Mouse (Mus musculus) neutrophil, adult 59 days (primary cell): ENCODE data around the gene Mrps22. TPM values are rescaled to one million over a fixed set of nuclear protein-coding genes. Genes with fewer than 3 reads are reported as not detected.

Source experiments
- total RNA-seq, 2 experiments: library from RNA; stranded (reverse); gene quantifications; 1 replicate in 1 of 2; 2 replicates in 1 of 2; pipeline ENCODE4 v1.2.4; 2023

Gene Mrps22
- total RNA-seq, result 1 to 10 TPM; 9.2 to 9.5 TPM

DNA sequence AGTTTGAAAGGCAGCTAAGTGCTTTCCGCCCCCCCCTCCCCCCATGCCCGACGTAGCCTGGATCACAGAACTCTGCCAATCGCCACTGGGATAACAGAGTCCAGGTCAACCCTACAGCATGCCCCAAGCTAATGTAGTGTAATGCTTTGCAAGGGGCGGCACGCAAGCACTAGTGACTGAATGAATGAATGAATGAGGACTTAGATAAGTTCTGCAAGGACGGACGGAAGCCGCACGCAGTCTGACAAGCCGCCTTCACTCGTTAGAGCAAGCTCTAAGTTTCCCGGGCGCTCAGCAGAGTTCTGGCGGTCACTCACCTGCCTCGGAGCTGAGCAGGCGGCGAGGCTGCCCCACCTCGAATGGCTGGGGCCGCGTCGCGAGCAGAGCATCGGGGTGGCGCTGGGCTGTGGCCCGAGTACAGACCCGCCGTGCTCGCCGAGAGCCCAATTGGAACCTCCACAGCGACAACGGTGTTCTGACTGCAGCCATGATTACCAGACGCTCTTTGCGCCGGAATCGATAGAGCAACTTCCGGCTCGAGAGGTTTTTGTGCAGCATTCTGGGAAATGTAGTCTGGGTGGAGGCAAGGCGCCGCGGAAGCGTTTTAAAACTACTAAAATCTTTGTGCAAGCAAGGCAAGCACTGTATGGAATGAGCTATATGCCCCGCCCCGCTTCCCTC, at the start of gene Mrps22:
Gene Mrps22 (minus strand): TSS at position 505 of the 681 bp plus-strand sequence.

DNA sequence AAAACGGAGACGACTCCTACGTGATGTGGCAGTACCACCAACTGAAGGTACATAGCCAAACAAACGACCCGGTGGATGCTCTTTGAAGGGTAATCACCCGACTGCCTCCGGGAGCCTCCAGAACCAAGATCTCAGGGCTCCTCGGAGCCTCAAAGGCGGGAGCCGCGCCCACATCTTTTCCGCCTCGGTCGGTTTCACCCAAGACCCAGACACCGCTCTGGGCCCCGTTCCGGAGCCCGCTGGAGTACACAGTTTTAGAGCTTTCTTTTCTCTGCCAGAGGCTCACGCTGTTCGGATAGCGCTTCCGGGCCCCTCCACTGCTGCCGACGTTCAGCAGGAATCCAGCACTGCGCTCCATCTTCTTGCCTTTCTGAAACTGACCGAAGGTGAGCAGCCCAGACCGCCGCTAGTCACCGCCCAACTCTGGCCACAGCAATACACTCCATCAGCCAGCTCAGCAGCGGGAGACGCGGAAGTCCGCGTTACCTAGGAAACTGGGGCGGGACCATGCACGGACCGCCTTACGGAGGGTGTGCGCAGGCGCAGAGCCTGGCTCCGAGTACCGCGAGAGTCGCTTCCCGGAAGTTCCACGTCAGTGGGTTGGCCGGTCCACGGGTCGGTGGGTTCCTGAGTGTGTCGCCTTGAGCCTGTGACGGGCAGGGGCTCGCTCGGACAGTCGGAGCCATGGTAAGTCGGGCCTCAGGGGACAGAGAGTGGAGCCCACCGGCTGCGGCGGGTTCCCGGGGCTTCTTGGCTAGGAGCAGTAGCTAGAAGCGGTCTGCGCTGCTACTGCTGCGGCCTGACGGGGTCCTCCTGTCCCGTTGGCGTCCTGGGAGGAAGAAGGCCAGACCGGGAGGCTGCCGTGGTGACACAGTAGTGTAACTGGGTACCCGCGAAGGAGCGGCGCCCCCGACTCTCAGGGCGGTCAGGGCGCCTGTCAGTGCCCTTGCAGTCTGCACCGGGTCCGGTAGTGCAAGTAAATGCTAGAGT, 38.0 kb downstream of the Mrps22 start, which contains the start of gene Copb2:
Gene Copb2 (plus strand): TSS at position 585 of the 990 bp plus-strand sequence.

Other genes with a start within 250 kb of the Mrps22 start
- gene Rbp1, start 178.7 kb downstream of the Mrps22 start, total RNA-seq, result under 1 TPM in 1 of 2 experiments, not detected in 1; 0.18 TPM
- gene Rbp2, start 115.5 kb downstream of the Mrps22 start, total RNA-seq, result not detected
- 10 to 100 TPM; 62.7 to 74.1 TPM for gene Copb2, start 37.9 kb downstream of the Mrps22 start, total RNA-seq
- gene Prr23a1, start 240.8 kb upstream of the Mrps22 start, total RNA-seq, result not detected